Mouse (Mus musculus): ENCODE measurements around the gene Qpctl.

Qpctl gene

DNA sequence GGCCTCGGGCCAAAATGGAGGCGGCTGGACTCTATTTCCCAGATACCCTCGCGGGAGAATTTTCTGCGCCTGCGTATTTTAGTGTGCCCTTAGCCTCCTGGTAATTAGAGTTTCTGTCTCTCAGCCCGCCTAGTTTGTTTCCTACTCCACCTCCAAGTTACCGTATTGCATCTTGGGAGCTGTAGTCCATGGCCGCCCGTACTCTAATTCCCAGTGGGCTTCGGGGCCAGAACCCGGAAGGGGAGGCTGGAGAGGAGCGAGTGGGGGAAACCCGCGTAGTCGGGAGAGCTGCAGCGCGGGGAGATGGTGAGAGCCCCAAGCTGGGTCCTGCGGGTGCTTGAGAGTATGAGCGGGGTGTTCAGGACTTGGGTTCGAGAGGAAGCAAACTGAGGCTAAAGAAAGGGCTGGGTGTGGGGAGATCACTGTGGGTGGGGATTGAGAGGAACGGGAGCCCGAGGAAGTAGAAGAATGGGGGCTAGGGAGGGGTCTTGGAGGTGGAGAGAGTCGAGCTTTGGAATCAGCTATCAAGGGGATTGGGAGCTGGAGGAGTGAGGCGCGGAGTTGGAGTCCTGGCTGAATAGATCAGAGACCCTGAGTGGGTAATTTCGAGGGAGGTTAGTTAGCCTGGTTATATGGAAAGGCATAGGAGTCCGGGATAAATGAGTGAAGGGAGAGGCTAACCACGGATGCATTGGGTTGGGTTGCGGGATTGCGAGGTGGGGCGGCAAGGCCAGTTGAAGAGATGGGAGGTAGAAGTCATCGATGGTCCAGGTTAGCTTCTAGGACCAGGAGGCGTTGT, 29.3 kb downstream of the Qpctl start, which contains the start of gene Fbxo46:
Gene Fbxo46, plus strand, starts transcription at position 229 of the 799 bp plus-strand sequence.
- DNase-seq (ENCODE audit: low read depth): peak; percentile 94

DNA sequence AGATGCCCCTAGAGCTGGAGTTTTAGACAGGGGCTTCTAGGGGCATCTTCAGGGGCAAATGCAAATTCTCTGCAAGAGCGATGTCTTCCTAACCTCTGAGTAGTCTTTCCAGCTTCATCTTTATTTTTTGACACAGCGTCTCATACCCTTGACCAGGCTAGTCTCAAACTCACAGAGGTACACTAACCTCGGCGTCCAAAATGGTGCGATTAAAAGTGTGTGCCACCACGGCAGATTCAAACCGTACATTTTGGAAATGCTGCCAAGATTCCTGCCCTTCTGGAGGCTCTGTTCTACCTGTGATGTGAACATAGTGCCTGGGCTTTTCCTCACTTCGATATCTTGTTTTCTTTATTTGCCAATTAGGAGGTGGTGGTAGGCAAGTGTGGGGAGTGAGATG, 30.0 kb downstream of the Qpctl start:
- no peak for DNase-seq (ENCODE audit: low read depth)

DNA sequence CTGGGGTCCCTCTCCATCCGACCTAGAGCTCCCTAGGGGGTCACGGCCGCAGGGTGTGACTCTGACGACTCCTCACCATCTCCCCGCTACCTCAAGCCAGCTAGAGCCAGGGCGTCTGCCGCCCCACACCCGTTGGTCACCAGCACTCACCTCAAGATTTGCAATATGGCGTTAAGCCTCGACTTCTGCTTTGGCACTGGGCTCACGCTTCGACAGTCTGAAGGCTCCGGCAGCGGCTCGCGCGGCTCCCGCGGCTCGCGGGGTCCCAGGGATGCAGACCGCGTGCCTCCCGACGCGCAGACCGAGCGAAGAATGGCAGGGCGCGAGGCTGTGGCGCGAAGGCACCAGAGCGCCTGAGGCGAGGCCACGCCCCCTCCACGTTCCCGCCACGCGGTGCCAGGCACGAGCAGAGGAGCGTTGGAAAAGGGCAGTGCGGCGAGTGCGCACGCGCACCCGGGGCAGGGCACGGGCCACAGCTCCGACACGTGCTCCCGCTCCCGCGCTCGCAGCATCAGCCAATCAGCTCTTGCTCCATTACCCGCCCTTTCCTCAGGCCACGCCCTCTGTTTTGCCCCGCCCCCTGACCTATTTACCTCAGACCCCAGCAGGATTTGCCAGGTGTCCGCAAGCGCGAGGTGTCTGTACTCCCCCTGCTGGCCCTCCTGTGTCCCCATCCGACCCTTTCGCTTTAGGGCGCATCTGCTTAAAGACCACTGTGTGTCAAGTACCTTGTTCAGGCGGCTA, 30.9 kb downstream of the Qpctl start, which contains the start of gene Gm4969:
Gene Gm4969, minus strand, starts transcription at position 341 of the 744 bp plus-strand sequence.
- no peak for DNase-seq (ENCODE audit: low read depth)

DNA sequence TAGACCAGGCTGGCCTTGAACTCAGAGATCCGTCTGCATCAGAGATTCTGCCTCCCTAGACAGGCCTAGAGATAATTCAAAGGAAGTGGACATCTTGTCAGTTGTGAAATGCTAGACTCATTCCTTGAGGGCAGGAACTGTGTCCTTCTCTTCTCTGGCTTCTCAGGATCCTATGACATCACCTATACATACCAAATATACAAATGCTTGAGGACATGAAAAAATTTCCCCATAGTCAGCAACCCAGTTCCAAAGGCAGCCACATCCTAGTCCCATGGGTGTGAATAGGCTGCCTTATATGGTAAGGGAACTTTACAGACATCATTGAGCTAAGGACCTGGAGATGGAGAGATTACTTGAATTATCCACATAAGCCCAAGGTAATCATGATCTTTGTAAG, 39.5 kb downstream of the Qpctl start:
- no peak for DNase-seq (ENCODE audit: low read depth)

DNA sequence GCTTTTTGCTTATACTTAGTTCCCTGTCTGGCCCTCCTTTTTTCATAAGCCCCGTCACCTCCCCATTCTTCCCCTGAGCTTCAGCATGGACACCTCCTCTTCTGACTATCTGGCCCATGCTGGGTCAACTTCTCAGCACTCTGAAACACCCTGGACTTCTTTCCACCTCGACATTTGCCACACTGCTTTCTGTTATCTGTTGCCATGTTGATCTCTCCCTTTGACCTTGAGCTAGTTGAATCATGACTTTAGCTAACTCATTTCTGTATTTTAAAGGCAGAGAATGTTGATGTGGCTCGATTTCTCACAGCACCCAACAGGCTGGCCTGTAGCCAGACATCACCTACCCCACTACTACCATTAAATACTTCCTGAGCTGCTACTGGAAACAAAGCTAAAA, 41.7 kb downstream of the Qpctl start:
- no peak for DNase-seq (ENCODE audit: low read depth)

DNA sequence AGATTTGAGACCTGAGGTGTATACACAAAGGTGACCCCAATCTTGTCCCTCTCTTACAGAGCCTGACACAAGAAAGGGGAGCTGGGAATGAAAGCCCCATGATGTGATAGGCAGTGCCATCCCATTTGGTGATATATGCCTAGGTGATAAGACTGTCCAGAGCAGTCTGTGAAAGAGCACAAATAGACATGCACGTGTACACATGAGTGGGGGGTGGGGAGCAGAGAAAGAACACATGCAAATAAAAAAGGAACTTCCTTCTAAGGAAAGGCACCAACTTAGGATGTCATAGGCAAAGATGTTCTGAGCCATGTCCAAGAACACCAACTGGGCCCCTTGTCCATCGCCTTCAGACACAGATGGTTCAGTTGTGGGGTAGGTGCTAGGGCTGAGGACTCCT, 44.6 kb downstream of the Qpctl start:
- no peak for DNase-seq (ENCODE audit: low read depth)

DNA sequence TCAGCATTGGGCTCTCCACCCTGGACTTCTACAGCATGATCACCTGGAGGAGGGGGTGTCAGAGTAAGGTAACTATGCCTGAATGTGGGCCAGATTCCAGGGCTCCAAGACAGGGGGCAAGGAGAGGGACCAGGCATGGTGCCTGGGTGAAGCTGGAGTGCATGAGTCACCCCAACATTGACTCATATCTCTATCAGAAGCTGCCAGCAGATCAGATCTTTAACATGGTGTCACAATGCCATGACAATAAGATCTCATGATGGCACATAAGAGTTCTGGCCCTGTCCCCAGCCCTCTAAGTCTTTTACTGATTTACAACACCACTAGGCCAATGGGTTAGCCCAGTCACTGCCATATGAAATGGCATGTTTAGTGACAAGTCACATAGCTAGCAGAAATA, 45.4 kb downstream of the Qpctl start:
- DNase-seq (ENCODE audit: low read depth): no peak

DNA sequence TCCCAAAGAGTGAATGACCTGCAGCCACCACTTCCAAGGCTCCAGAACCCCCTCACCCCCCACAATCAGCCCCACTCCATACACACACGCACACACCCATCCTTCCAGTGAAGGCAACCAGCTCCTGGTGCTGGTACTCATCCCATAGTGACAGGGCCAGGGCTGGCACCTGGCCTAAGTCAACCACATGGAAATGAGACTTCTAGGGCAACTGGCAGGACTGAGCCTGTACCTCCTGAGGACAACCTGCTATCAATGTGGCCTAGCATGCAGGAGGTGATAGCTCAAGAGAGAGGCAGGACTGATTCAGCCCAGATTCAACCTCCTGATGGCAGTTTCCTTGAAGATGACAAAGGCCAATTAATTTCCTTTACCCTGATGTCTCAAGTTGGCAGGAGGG, 48.8 kb downstream of the Qpctl start:
- DNase-seq (ENCODE audit: low read depth): no peak

DNA sequence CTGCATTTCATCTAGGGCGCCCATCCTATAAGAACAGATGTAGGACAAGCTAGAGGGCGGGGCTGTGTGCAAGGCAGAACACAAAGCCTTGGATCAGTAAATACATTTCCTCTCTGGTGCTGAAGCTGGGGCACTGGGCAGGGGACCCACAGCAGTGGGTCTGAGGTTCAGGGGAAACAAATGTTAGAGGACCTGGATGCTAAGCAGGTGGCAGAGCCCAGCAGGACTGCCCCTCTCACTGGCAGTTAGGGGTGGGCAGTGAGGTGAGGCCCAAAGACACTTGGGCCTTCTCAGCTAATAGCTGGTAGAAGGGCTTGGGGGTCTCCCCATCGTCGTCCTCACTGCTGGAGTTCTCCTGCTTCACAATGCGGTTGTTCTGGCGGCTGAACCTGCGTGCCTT, 50.3 kb downstream of the Qpctl start:
- DNase-seq (ENCODE audit: low read depth): no peak

DNA sequence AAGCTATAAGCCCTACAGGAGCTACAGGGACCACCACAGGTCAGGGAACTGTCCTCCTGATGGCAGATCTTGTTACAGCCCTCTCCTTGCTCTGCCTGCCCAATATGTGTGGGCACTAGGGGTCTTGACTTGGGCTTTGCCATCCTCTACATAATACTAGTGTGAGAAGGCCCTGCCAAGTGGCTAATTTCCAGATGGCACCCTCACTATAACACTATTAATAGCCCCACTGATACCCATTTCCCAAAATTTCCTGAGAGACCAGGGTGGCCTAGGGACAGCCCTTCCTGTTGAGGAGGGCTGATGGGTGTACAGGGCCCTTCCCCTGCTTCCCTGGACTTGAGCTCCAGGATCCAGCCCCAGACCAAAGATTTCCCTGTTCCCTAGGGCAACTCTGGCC, 51.2 kb downstream of the Qpctl start:
- no peak for DNase-seq (ENCODE audit: low read depth)

DNA sequence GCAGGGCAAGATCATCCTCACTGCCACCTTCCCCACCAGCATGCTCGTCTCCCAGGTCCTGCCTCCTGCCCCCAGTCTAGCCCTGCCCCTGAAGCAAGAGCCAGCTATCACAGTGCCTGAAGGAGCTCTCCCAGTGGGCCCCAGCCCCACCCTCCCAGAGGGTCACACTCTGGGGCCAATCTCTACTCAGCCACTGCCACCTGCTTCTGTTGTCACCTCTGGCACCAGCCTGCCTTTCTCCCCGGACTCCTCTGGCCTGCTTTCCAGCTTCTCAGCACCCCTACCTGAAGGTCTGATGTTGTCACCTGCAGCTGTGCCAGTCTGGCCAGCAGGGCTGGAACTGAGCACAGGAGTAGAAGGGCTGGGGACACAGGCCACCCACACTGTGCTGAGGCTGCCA, 51.9 kb downstream of the Qpctl start:
- no peak for DNase-seq (ENCODE audit: low read depth)

DNA sequence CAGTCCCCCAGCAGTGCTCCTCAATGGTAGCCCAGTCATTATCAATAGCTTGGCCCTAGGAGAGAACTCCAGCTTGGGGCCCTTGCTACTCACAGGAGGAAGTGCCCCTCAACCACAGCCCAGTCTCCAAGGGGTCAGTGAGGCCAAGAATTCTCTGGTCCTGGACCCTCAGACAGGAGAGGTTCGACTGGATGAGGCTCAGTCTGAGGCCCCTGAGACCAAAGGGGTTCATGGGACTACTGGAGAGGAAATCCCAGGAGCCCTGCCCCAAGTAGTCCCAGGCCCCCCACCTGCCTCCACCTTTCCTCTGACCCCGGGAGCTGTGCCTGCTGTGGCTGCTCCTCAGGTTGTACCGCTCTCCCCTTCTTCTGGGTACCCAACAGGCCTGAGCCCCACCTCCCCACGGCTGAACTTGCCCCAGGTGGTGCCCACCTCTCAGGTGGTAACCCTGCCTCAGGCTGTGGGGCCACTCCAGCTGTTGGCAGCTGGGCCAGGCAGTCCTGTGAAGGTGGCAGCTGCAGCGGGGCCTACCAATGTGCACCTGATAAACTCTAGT, 52.6 kb downstream of the Qpctl start:
- no peak for DNase-seq (ENCODE audit: low read depth)

DNA sequence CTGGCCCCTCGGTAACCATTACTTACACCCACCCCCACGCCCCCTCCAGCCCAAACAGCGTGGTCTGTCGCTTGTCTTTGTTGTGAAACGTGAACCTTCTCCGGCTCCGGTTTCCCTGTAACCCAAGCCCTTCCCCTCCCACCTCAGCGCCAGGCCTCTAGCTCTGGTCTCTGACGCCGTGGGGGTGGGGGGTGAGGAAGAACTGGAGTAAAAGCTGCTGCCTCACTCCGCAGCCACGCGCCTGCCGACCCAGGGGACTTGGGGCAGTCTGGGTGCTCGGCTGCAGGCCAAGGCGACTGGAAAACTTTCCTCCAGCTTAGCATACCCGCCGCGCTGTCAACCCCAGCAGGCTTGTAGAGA, 53.4 kb downstream of the Qpctl start:
- DNase-seq (ENCODE audit: low read depth): no peak

DNA sequence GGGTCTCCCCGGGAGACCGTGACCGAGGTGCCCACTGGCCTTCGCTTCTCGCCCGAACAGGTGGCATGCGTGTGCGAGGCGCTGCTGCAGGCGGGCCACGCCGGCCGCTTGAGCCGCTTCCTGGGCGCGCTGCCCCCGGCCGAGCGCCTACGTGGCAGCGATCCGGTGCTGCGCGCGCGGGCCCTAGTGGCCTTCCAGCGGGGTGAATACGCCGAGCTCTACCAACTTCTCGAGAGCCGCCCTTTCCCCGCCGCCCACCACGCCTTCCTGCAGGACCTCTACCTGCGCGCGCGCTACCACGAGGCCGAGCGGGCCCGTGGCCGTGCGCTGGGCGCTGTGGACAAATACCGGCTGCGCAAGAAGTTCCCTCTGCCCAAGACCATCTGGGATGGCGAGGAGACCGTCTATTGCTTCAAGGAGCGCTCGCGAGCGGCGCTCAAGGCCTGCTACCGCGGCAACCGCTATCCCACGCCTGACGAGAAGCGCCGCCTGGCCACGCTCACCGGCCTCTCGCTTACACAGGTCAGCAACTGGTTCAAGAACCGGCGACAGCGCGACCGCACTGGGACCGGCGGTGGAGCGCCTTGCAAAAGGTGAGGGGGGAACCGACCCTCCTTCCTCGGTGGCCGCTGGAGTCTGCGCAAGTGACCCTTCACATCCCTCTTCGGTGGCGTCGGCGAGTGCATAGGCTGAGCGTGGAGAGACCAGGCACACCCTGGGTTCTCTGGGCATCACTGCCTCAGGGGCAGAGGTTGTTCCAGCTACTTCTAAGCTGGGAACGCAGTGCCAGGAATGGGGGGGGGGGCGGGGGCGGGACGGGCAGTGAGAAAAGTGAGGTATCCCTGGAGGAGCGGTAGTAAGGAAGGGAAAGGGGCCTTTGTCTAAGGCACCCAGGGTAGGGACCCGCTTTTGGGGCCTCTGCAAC, 54.0 kb downstream of the Qpctl start:
- DNase-seq (ENCODE audit: low read depth): no peak

DNA sequence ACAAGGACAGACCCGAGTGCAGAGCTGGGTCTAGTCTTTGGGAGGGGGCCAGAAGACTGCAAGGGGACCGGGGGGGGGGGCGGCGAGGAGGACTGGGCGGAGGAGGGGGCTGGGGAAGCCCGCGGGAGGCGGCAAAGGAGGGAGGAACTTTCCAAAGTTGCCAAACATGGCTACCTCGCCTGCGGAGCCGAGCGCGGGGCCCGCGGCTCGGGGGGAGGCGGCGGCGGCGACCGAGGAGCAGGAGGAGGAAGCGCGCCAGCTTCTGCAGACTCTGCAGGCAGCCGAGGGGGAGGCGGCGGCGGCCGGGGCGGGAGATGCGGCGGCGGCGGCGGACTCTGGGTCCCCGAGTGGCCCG, 54.6 kb downstream of the Qpctl start, which contains the start of gene Six5:
Gene Six5, plus strand, starts transcription at position 124 of the 355 bp plus-strand sequence.
- no peak for DNase-seq (ENCODE audit: low read depth)

DNA sequence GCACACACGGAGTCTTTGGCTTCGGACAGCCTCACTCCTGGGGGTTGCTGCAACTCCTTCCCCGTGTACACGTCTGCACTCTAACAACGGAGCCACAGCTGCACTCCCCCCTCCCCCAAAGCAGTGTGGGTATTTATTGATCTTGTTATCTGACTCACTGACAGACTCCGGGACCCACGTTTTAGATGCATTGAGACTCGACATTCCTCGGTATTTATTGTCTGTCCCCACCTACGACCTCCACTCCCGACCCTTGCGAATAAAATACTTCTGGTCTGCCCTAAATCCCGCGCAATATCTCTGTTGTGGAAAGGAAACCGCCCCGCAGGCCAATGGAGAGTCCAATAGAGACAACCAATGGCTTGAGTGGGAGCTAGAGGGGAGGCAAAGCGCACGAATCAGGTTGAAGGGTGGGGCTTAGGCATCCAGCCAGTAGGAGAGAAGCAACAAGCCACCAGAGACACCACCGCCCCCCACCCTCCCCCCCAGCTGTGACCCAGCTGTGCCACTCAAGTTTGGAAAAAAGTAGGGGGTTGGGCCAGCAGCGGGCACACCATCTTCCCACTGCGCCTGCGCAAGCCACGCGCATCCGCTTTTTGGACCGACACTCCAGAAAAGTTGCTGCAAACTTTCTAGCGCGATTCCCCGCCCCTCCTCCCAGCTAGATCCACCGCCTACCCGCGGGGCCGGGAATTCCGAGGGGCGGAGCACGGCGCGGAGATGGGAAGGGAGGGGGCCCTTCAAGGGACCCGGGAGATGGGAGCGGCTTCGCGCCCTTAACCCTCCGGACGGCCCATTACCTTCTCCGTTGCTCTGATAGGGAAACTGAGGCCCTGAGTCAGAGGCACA, 55.3 kb downstream of the Qpctl start:
- DNase-seq (ENCODE audit: low read depth): peak; percentile 95

DNA sequence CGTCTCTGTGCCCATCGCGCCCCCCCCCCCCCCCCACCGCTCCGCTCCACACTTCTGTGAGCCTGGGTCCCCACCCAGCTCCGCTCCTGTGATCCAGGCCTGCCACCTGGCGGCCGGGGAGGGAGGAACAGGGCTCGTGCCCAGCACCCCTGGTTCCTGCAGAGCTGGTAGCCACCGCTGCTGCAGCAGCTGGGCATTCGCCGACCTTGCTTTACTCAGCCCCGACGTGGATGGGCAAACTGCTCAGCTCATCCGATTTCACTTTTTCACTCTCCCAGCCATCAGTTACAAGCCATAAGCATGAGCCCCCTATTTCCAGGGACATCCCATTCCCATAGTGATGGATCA, 55.9 kb downstream of the Qpctl start:
- no peak for DNase-seq (ENCODE audit: low read depth)

DNA sequence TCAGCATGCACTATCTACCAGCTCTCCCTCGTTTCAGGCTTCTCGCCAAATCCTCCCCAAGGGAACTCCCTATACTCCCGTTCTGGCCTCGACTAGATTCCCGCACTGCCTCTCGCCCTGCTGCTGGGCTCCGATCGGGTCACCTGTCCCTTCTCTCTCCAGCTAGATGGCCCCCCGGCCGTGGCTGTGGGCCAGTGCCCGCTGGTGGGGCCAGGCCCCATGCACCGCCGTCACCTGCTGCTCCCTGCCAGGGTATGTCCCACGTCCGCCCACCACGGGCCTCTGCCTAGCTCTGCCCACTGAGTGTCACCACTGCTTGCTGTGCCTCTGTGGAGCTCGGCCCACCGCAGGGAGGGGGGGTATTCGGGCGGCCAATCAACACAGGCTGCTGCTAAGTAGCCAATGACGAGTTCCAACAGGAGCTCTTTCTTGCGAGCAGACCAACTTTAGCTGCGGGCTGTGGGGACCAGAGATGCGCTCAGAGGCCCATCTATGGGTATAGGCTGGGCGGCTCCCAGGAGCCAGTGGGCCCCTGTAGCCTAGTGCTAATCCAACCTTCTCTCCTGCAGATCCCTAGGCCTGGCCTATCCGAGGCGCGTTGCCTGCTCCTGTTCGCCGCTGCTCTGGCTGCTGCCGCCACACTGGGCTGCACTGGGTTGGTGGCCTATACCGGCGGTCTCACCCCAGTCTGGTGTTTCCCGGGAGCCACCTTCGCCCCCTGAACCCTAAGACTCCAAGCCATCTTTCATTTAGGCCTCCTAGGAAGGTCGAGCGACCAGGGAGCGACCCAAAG, 56.5 kb downstream of the Qpctl start:
- no peak for DNase-seq (ENCODE audit: low read depth)

DNA sequence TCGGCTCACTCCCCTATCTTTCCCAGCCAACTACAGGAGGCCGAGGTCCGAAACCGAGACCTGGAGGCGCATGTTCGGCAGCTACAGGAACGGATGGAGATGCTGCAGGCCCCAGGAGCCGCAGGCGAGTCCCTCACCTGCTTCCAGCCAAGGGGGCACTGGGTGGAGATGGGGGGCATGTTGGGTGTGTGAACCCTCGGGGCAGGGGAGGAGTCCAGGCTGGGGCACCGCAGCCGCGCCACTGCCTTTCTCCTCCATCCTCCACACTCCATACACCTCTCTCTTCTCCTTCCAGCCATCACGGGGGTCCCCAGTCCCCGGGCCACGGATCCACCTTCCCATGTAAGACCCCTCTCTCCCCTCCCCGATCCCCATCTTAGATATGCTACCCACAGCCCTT, 57.2 kb downstream of the Qpctl start:
- no peak for DNase-seq (ENCODE audit: low read depth)
